Mouse (Mus musculus) CH12.LX (cell line): Measurements from ENCODE around the gene Zfp280d.

ENCODE experiments used
- BHLHE40 ChIP-seq: IDR thresholded peaks from 2 replicates; pipeline ENCODE4 v1.6.1; 2011; ENCODE audit warnings: mild to moderate bottlenecking, low read depth, low read length, improper control_type of control experiment
- CHD2 ChIP-seq: IDR thresholded peaks from 2 replicates; pipeline ENCODE4 v1.6.1; 2011; ENCODE audit warnings: low read length, improper control_type of control experiment
- CTCF ChIP-seq, 2 experiments: IDR thresholded peaks in 1 of 2; conservative IDR thresholded peaks in 1 of 2; 2 replicates each; pipeline ENCODE4 v1.5.1; 2011 to 2012; ENCODE audit warnings: low read depth in 2 of 2, low read length in 2 of 2, improper control_type of control experiment in 1 of 2, inconsistent platforms in 1 of 2, mild to moderate bottlenecking in 1 of 2, moderate library complexity in 1 of 2
- E2F4 ChIP-seq: IDR thresholded peaks from 2 replicates; pipeline ENCODE4 v1.6.1; 2011; ENCODE audit warnings: low read depth, low read length, improper control_type of control experiment; ENCODE audit not compliant: insufficient replicate concordance
- ELF1 ChIP-seq: IDR thresholded peaks from 2 replicates; pipeline ENCODE4 v1.6.1; 2014; ENCODE audit warnings: low read depth, mild to moderate bottlenecking, inconsistent platforms, low read length, improper control_type of control experiment
- EP300 ChIP-seq: IDR thresholded peaks from 2 replicates; pipeline ENCODE4 v1.6.1; 2011; ENCODE audit warnings: low read length, improper control_type of control experiment
- JUND ChIP-seq: conservative IDR thresholded peaks from 2 replicates; pipeline ENCODE4 v1.6.1; 2011; ENCODE audit warnings: low read depth, low read length, improper control_type of control experiment
- MAX ChIP-seq: IDR thresholded peaks from 2 replicates; pipeline ENCODE4 v1.6.1; 2011; ENCODE audit warnings: low read length, improper control_type of control experiment
- MAZ ChIP-seq: IDR thresholded peaks from 2 replicates; pipeline ENCODE4 v1.6.1; 2012; ENCODE audit warnings: low read depth, mild to moderate bottlenecking, inconsistent platforms, low read length, improper control_type of control experiment, moderate library complexity
- NELFE ChIP-seq: IDR thresholded peaks from 2 replicates; pipeline ENCODE4 v1.6.1; 2011; ENCODE audit warnings: low read depth, low read length, improper control_type of control experiment
- POLR2A ChIP-seq: IDR thresholded peaks from 2 replicates; pipeline ENCODE4 v1.6.1; 2011; ENCODE audit warnings: low read depth, mild to moderate bottlenecking, improper control_type of control experiment, low read length
- RCOR1 ChIP-seq: conservative IDR thresholded peaks from 2 replicates; pipeline ENCODE4 v1.6.1; 2012; ENCODE audit warnings: low read depth, mild to moderate bottlenecking, inconsistent platforms, low read length, improper control_type of control experiment
- SMC3 ChIP-seq: IDR thresholded peaks from 2 replicates; pipeline ENCODE4 v1.6.1; 2011; ENCODE audit warnings: low read depth, low read length, improper control_type of control experiment
- ZC3H11A ChIP-seq: IDR thresholded peaks from 2 replicates; pipeline ENCODE4 v1.6.1; 2012; ENCODE audit warnings: low read depth, mild to moderate bottlenecking, inconsistent platforms, low read length, improper control_type of control experiment

- TF ChIP-seq MAZ (no peak), CHD2 (no peak), CTCF (conservative IDR thresholded peaks at IDR 0.05 in 1 of 2, IDR thresholded peaks at IDR 0.05 in 1 of 2; ENCODE audit: low read depth in 2 of 2, low read length in 2 of 2) (no peak), POLR2A (no peak), RCOR1 (no peak), NELFE (no peak), E2F4 (no peak), ZC3H11A (no peak), SMC3 (no peak), BHLHE40 (no peak), JUND (no peak), EP300 (no peak), ELF1 (no peak), MAX (no peak)
Measured at GRCm38 (mm10) chr9:72252656-72253055, 22.0 kb upstream of the Zfp280d start.
